Mouse (Mus musculus): Measurements from ENCODE around the gene Man2c1.

- TF ChIP-seq POLR2A (IDR thresholded peaks at IDR 0.05; ENCODE audit: insufficient read depth, low read depth, low read length) (no peak), CTCF (IDR thresholded peaks at IDR 0.05; ENCODE audit: insufficient read depth, low read depth, low read length) (no peak)
These were observed 14.3 kb downstream of the Man2c1 start for GRCm38 (mm10) chr9:57144830-57145229.
